Mouse (Mus musculus): ENCODE data around the gene Cdc25b.
"Not testable (repeated sequence)": the region's sequence is repeated elsewhere in the genome, so short reads cannot be mapped to it uniquely, and the experiment has no call there.

Cdc25b gene

GRCm38 (mm10) chr2:131225178-131225577 lies 38.4 kb downstream of the Cdc25b start:
- DNase-seq (ENCODE audit: low spot score): no peak

- not testable (repeated sequence) for DNase-seq (ENCODE audit: low spot score)
These were observed 39.9 kb downstream of the Cdc25b start for GRCm38 (mm10) chr2:131226669-131227068.

- DNase-seq (ENCODE audit: low spot score): no peak
These were observed 40.5 kb downstream of the Cdc25b start for GRCm38 (mm10) chr2:131227243-131227642.

GRCm38 (mm10) chr2:131232558-131232957 lies 45.8 kb downstream of the Cdc25b start:
- DNase-seq (ENCODE audit: low spot score): no peak

- peak; percentile 96 for DNase-seq (ENCODE audit: low spot score)
These were observed 46.8 kb downstream of the Cdc25b start, which contains the start of gene Mavs for GRCm38 (mm10) chr2:131233307-131234126. Gene Mavs (plus strand): TSS chr2:131234063.

- no peak for DNase-seq (ENCODE audit: low spot score)
These were observed 47.4 kb downstream of the Cdc25b start for GRCm38 (mm10) chr2:131234127-131234650.

- no peak for DNase-seq (ENCODE audit: low spot score)
These were observed 48.4 kb downstream of the Cdc25b start for GRCm38 (mm10) chr2:131234970-131235635.

GRCm38 (mm10) chr2:131242180-131242579 lies 55.4 kb downstream of the Cdc25b start:
- DNase-seq (ENCODE audit: low spot score): no peak

- no peak for DNase-seq (ENCODE audit: low spot score)
These were observed 56.2 kb downstream of the Cdc25b start for GRCm38 (mm10) chr2:131242929-131243328.

All from ovary, postnatal 36 days (tissue).